Mouse (Mus musculus) olfactory bulb, adult 2 months (tissue): Measurements from ENCODE around the gene Rpl10a.

Experiments used
- CTCF ChIP-seq: fragments of 200-500 bp; IDR thresholded peaks from 2 replicates; pipeline ENCODE4 v1.5.1; 2012; ENCODE audit warnings: low read depth, mild to moderate bottlenecking, low read length, moderate library complexity; ENCODE audit not compliant: insufficient read depth
- POLR2A ChIP-seq: fragments of 200-500 bp; IDR thresholded peaks from 2 replicates; pipeline ENCODE4 v1.6.1; 2012; ENCODE audit warnings: mild to moderate bottlenecking, low read depth, low read length, moderate library complexity; ENCODE audit not compliant: insufficient read depth

DNA sequence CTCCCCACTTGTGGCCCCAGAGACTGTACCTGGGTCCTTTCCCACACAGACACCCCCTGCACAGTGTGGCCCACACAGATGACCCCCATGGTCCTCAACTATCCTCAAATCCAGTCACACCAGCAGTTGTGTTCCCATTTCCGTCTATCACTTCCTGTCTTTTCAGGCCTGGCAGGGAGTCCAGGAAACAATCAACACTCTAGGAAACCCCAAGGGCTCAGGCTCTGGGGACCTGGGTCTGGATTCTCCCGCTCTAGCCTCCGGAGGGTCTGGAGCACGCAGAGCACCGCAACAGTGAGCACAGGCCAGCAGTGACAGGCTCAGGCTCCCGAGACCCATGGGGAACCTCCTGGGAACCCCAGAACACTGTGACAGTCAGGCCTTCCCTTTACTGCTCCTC lies 19.9 kb downstream of the Rpl10a start:
- TF ChIP-seq CTCF (no peak), POLR2A (no peak)
